Mouse (Mus musculus) c-Kit-positive CD71-negative TER-119-negative erythroid progenitor cells, embryonic 14.5 days (primary cell): ENCODE results near the gene Lenep.
A peak's percentile ranks its signal among the peaks of the same experiment; 100 is the strongest.

Source experiments
- DNase-seq: peaks from one replicate; pipeline ENCODE4 v3.0.0-alpha.2; 2013; ENCODE audit warnings: low read depth

Gene Lenep

DNA sequence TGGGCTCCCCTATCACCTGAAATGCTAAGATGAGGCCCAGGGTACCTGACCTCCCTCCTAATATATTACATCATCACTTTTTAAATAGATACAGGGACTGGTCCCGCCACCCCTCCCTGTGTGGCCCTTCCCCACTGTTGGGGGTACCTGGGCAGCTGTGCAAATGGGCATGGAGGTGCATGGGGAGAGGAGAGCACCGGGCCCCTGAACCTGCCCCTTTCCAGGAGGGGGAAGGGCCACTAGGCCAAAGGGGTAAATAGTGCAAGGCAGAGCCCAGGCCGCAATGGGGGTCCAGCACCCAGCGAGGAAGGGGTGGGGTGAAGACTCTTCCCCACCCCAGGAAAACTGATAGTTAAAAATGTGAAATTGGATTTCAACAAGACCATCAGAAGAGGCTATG, 24.8 kb downstream of the Lenep start:
- DNase-seq: no peak

DNA sequence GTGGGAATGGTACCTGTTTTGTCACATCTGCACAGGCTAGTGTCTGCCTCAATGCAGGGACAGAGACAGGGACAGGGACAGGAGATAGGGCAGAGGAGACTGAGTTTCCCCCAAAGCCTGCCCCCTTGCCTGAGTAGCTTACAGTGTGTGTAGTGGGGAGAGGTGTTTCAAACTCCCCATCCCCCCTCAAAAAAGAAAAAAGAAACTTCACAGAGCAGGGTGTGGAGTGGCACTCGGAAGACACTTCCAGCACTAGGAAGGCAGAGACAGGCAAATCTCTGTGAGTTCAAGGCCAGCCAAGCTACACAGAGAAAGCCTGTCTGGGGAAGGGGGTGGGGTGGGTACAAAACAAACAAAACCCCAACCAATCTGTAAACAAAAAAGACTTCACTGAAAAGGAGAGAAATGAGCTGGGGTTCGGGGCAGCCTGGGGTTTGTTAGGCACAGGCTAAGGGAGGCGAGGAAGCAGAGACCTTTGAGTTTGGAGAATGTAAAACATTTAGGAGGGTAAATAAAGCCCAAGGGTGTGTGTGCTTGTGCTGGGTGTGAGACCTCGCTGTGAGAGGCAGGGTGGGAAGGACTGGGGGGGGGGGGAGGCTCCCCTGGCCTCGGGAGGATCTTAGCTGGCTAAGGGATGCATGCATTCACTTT, 28.9 kb downstream of the Lenep start:
- DNase-seq: no peak

DNA sequence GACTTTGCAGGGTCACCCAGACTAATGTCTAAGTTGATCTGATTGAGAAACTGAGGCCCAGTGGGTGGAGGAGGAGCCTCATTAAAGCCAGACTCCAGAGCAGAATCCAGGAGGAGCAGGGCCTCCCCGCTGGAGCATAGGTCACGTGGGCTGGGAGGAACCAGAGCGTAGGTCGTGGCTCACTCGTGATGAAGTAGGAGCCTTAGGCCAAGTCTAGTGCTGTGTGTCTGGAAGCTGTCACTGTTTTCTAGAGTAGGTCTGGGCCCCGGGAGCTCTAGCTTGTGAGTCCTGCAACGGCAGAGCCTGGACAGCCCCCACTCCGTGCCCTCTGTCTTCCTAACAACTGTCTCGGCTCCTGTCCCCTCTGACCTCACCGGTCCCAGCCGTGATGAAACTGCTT, 35.3 kb downstream of the Lenep start:
- no peak for DNase-seq

- no peak for DNase-seq
Observed at GRCm38 (mm10) chr3:89365486-89366414, 36.8 kb downstream of the Lenep start.

DNA sequence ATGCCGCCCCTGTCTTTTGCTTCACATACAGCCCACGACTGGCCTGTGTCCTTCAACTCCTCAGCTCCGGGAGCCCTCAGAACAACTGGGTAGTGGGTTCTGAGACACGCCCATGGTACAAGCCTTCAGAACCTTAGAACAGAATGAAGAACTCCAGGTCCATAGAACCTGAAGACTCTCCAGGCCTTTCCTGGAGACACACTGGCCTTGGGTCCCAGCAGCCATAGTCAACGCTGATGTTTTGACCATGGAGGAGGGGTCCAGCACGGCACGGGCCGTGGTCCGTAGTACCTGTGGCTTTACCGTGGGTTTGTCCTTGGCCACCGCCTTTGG, 37.5 kb downstream of the Lenep start, which contains the start of gene Dcst1:
Gene Dcst1 (minus strand): TSS at position 101 of the 333 bp plus-strand sequence.
- DNase-seq: no peak

DNA sequence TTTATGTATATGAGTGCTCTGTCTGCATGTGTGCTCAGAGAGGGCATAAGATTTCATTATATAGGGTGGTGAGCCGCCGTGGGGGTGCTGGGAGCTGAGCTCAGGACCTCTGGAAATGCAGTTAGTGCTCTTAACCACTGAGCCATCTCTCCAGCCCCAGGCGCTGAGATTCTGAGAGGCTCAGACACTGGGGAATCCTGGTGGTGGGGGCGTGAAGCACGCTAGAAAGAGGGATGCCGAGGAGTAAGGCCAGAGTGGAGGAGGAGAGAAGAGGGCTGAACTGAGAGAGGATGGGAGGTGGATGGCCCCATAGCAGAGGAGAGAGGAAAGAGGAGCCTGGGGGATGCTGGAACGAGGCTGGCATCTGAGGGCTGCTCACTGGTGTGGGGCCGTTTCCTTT, 38.0 kb downstream of the Lenep start:
- DNase-seq: no peak

GRCm38 (mm10) chr3:89361675-89362074, 40.9 kb downstream of the Lenep start, which contains the start of gene Dcst2:
Gene Dcst2, plus strand, starts transcription at chr3:89361975.
- DNase-seq: no peak

DNA sequence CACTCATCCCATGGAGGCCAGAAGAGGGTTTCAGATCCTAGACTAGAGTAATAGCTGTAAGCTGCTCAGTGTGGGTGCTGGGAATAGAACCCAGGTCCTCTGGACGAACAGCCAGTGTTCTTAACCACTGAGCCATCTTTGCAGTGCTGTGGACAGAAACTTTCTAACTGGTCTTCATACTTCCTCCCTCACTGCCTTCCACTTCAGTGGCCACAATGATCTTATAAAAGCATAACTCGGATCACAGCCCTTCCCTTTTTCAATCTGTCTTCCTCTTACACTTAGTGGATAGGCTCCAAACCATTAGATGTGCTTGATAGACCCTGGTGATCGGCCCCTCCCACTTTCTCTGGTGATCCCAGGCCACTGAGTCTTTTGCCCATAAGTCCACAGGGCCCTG, 42.4 kb downstream of the Lenep start:
- DNase-seq: no peak

DNA sequence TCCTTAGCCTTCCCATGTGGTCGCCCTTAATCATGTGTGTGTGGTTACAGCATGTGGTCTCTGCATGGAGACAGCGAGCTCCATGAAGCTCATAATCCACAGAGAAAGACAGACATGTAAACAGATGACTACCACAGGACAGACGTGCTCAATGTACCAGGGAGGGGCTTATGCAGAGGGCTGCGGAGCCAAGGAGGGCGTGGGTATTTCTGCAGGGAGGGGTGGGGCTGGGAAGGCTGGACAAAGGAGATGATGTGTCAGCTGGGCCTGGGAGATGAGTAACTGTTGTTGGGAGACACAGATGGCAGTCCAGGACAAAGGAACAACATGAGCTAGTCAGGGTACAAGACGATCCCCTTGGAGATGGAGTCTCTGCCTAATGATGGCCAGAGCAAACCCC, 43.0 kb downstream of the Lenep start:
- DNase-seq: no peak

- DNase-seq: no peak
Observed at GRCm38 (mm10) chr3:89356029-89356428, 46.6 kb downstream of the Lenep start.

DNA sequence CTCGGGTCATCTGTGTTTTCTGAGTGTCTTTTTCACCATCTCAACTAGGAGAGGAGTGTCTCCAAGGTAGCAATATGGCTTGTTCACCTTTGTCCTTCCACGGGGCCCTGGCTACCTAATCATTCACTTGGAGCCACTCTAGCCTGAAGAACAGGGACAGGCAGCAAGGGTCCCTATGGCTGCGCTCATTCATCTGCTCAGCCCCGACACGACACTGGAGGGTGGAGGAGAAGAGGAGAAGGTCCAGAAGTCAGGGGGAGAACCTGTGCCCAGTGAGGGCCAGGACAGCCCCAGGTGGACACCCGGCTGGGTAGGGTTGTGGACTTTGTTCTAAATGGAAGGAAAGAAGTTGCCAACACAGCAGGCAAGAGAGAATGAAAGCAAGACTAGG, 47.1 kb downstream of the Lenep start:
- no peak for DNase-seq

DNA sequence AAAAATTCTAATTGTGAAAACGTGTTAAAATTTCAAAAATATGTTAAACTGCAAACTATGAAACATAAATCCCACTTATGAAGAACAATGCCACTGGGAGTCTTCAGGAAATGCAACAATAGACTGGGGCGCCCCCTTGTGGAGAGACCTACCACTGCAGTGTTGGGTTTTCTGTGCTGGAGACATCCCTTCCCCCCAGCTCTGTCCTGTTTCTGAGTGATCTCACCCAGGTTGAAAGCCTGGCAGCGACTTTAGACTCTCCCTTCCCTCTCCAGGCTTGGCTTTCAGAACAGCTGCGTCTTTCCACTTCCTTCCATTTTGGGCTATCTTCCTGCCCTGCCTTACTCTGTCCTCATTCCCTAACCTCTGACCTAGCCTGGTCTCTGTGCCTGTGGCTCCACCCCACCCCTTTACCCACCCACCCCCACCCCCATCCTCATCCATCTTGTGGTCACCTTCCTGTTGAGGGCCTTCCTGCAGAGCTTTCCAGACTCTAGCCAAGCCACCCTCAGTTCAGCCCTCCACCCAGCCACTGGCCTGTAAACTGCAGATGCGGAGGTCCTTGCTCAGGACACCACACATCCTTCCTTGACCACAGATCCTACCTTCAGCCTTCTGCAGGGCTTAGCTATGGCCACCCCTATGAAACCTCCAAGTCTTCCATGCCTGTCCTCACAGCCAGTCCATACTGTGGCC, 47.6 kb downstream of the Lenep start:
- peak; percentile 78 for DNase-seq

DNA sequence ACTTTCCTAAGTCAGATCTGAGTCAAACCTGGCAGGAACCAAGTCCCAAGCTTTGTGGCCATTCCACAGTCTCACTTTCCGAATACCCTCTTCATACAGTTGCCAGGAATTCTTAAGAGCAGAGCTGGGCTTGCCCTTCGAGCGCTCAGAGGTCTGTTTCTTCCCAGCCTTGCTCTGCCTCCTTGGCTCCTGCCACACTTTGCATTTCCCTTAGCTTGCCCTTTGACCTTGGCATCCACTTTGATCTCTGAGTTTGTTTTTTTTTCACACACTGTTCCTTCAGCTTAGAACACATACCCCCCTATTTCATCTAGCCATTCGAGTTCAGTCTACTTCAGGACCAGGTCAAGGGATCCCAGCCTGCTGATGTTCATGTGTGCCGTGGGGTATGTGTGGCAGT, 51.3 kb downstream of the Lenep start:
- DNase-seq: no peak
